Mouse (Mus musculus) bone marrow, adult 2 months (tissue): Measurements from ENCODE around the gene Hmbs. TPM values are rescaled to one million over a fixed set of nuclear protein-coding genes. Genes with fewer than 3 reads are reported as not detected.
"Not testable (repeated sequence)": the region's sequence is repeated elsewhere in the genome, so short reads cannot be mapped to it uniquely, and the experiment has no call there.

Experiments used
- H3K27ac ChIP-seq: fragments of 200-500 bp; 2 replicates; pipeline ENCODE4 v1.5.1; 2012; ENCODE audit warnings: low read depth, mild to moderate bottlenecking, control low read depth, inconsistent platforms, low read length; ENCODE audit not compliant: control insufficient read depth, poor library complexity, insufficient read depth
- H3K4me1 ChIP-seq: fragments of 200-500 bp; 2 replicates; pipeline ENCODE4 v1.6.1; 2011; ENCODE audit warnings: low read length; ENCODE audit not compliant: control insufficient read depth, insufficient read depth
- H3K4me3 ChIP-seq: fragments of 200-500 bp; replicated peaks from 2 replicates; pipeline ENCODE3; 2011; ENCODE audit warnings: mild to moderate bottlenecking, low read depth, low read length, control low read depth; ENCODE audit not compliant: control insufficient read depth
- CTCF ChIP-seq: fragments of 200-500 bp; IDR thresholded peaks from 2 replicates; pipeline ENCODE4 v1.5.1; 2011; ENCODE audit warnings: low read length, control low read depth; ENCODE audit not compliant: control insufficient read depth, insufficient read depth
- POLR2A ChIP-seq: fragments of 200-500 bp; IDR thresholded peaks from 2 replicates; pipeline ENCODE4 v1.6.1; 2011; ENCODE audit warnings: low read depth, mild to moderate bottlenecking, control low read depth, low read length, borderline replicate concordance; ENCODE audit not compliant: control insufficient read depth
- WGBS: fragments of 180-500 bp; shearing (Covaris S2); methylation state at CpG from one replicate; pipeline ENCODE4 v1.1.7; 2018; 5-methylcytosine and 5-hydroxymethylcytosine counted together
- polyA plus RNA-seq: library from polyadenylated mRNA; stranded (reverse); fragments of >200 nt; gene quantifications from 2 replicates; pipeline ENCODE4 v1.2.4, GENCODE M21; 2011; ENCODE audit warnings: low replicate concordance; ENCODE audit not compliant: missing spikeins, insufficient read depth, insufficient read length

The Hmbs gene
- polyA plus RNA-seq, 1 experiment, result 824 TPM

DNA sequence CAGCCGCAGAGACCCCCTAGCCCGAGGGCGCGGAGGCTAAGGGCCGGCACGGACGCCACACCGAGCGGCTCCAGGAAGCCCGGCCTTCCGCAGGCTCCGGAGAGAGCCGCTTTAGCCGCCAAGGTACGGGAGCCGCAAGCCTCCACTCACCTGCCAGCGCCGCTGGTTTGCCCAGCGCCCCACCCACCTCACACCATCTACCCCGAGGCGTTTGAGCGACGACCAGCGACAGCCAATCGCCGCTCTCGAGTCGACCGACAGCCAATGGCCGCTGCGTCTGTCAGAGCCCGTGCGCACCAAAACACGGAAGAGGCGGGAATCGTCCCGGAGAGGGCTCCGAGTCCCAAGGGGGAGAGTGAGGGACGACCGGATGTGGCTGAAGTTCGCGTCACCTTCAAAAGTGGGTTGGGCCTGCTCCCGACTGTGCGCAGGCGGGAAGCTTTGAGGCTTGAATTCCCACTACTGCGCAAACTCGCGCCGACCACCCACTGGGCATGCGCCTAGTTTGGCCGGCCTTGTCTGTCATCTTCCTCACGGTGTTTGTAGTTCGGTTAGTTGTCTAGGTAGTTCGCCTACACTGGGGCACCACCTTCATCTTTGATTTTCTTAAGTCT is 38.5 kb downstream of the Hmbs start, which contains the start of gene Hinfp:
Gene Hinfp (minus strand): TSS at position 206 of the 614 bp plus-strand sequence.
- Histone ChIP-seq H3K4me1 (no peaks in the 10 kb centered on the region), H3K27ac (peak within 1 kb of the TSS; percentile 86), H3K4me3 (peak within 1 kb of the TSS; percentile 94)
- TF ChIP-seq POLR2A (peak; percentile 87; the same call in 1 of the 2 replicates), CTCF (no peak)
- WGBS, result under 1% methylated on average over 54 of the region's 54 CpGs

DNA sequence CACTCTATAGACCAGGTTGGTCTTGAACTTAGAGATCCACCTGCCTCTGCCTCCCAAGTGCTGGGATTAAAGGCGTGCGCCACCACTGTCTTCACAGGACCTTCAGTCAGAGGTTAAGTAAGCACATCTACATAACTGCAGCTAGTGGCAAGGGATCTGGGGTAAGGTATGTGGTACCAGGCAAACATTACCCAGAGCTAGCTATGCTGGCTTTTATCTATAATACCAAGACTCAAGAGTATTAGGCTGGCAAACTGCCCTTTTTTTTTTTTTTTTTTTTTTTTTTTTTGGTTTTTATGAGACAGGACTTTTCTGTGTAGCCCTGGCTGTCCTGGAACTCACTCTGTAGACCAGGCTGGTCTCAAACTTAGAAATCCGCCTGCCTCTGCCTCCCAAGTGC is 44.0 kb downstream of the Hmbs start:
- WGBS, result 77% methylated on average over 3 of the region's 3 CpGs

DNA sequence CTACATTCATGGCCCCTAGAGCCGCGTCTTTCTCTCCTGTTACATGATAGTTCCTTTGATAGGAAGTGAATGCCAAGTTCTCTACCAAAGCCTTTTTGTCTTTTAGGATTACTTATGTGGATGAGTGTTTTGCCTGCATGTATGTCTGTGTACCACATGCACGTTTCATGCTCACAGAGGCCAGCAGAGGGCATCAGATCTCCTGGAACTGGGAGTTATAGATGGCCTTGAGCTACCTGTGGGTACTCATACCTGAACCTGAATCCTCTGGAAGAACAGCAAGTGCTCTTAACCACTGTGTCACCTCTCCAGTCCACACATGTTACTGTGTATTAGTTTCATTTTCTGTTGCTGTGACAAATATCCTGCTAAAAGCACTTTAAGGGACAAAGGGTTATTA is 51.5 kb downstream of the Hmbs start:
- Histone ChIP-seq H3K4me3 (no peak overlapping the region), H3K4me1 (no peaks in the 10 kb centered on the region; the same call in 1 of the 2 replicates), H3K27ac (no peak overlapping the region)
- TF ChIP-seq POLR2A, result no peak
- peak; percentile 76 for TF ChIP-seq CTCF
- WGBS, result 68% methylated on average over 3 of the region's 3 CpGs

More for the DNA sequence above, 44.0 kb downstream of the Hmbs start:
- H3K27ac ChIP-seq, H3K4me3 ChIP-seq, H3K4me1 ChIP-seq: not testable (repeated sequence)

DNA sequence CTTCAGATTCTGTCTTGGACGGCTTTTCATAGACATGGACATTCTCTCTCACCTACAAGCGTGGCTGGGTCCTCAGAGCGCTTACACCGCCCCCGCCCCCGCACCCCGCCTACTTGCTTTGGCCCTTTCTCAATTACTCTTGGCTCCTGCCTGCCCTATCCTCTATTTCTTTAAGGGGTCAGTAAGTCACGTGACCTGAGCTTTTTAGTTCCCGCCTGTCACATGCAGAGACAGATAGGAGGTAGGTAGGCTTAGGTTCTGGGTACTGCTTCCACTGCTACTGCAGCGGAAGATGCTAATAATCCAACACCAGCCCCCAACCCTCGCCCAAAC is 55.1 kb downstream of the Hmbs start:
- no peaks in the 10 kb centered on the region; the same call in 1 of the 2 replicates for H3K4me1 ChIP-seq
- WGBS, result 34% methylated on average over 11 of the region's 11 CpGs
- TF ChIP-seq CTCF (no peak), POLR2A (no peak)
- no peak overlapping the region for H3K4me3 ChIP-seq
- H3K27ac ChIP-seq, result peak overlapping the region; percentile 61

DNA sequence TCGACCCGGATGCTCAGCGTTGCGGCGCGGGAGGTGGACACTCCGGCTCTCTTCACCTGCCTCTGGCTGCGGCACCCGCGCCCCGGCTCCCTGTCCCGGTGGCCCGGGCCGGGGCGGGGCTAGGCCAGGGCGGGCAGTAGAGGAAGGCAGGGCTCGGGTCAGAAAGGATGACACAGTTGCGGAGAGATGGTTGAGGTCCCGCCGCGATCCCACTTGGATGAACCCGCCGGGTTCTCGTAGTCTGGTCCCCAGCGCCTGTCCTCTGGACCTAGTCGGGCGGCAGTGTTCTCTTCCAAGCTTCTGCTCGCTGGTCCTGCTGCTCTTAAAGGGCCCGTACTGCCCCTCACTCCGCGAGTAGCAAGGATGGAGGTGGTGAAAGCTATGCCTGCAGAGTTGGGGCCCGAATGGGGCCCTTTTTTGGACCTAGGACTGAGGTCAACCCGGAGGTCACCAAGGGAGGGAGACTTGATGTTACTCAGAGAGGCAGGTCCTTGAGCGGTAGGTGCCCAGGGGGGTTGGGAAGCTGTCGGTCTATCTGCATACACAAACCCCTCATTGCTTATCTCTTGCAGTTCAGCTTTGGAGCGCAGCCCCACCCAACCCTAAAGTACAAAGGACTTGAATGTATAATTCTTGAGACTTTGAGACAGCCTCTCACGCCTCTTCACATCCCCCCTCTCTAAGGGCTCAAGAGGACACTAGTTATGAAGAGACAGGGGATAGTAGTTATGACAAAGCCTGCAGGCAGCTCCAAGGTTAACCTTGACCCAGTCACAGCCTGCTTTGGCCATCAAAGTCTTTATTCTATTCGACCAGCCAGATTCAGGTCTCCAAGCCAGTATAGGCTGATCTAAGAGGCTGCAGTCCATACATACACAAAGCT is 55.7 kb downstream of the Hmbs start, which contains the start of gene Abcg4:
Gene Abcg4 (minus strand): TSS at position 540 of the 883 bp plus-strand sequence.
- TF ChIP-seq POLR2A (peak; percentile 46; the same call in 1 of the 2 replicates), CTCF (no peak)
- Histone ChIP-seq H3K4me3 (peak within 1 kb of the TSS; percentile 87), H3K4me1 (no peaks in the 10 kb centered on the region; the same call in 1 of the 2 replicates), H3K27ac (peak within 1 kb of the TSS; percentile 71)
- WGBS, result 3% methylated on average over 38 of the region's 38 CpGs

DNA sequence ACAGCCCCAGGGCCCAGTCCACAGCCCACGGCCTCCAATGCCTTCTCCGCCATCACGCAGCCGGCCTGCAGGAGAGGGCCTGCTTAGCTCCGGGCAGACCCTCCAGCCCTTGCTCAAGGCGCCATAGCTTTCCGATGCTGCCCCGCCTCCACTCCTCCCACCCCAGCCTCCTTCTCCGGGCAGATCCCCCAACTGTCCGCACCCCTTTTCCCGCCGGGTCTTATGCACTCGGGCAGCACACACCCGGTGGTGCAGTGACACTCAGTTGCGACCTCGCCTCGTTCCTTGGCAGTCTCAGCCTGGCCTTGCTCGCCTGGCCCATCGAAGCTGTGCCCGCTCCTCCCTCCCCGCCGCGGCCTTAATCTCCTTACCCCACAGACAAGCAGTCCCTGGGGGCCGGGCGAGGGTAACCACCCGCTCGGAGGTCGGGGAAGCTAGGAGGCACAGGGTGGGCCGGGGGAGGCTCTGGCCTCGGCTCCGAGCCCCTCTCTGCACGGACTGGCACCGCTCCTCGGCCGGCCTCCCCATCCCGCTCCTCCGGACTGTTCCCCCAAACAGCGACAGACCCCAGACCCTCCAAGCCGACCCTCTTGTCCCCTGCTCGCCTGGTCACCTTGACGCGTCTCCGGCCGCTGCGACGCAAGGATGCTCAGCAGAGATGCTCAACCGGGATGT is 56.5 kb downstream of the Hmbs start:
- WGBS, result 3% methylated on average over 47 of the region's 47 CpGs
- Histone ChIP-seq H3K4me1 (no peaks in the 10 kb centered on the region; the same call in 1 of the 2 replicates), H3K4me3 (peak overlapping the region; percentile 87), H3K27ac (peak overlapping the region; percentile 71)
- TF ChIP-seq CTCF (no peak), POLR2A (peak; percentile 64; the same call in 1 of the 2 replicates)

DNA sequence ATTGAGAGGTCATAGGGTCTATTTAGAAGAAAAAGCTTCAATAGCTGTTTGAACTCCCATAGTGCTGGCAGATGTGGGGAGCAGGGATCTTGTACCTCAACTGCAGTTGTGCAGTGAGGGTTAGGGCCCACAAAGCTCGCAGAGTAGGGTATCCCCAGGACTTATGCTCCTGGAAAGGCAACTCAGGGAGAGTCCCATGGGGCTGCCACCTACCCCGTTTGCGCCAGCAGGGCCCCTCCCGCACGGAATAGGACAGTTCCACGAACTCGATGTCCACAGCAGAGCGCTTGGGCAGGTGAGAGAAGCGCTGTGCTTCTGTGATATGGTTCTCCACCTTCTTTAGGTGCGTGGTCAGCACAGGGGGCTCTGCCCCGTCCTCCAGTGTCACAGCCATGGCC is 57.0 kb downstream of the Hmbs start:
- TF ChIP-seq CTCF, result no peak
- TF ChIP-seq POLR2A, result no peak
- Histone ChIP-seq H3K27ac (peak overlapping the region; percentile 71), H3K4me3 (peak overlapping the region; percentile 87), H3K4me1 (no peaks in the 10 kb centered on the region; the same call in 1 of the 2 replicates)
- 10% methylated on average over 11 of the region's 11 CpGs for WGBS

Other genes starting within 250 kb of the Hmbs start
- 0.95 TPM in 1 of 2 replicates, not detected in the other for gene Mfrp, start 242.5 kb downstream of the Hmbs start, polyA plus RNA-seq
- 3.3 TPM in 1 of 2 replicates, not detected in the other for gene C1qtnf5, start 237.0 kb downstream of the Hmbs start, polyA plus RNA-seq
- not detected in 2 replicates for gene Gm49380, start 230.7 kb downstream of the Hmbs start, polyA plus RNA-seq
- gene Rnf26, start 230.7 kb downstream of the Hmbs start, polyA plus RNA-seq, result 11.2 and 28.8 TPM in 2 replicates
- 3.5 and 6.3 TPM in 2 replicates for gene Mcam, start 209.8 kb downstream of the Hmbs start, polyA plus RNA-seq
- 24.3 and 50.5 TPM in 2 replicates for gene Cbl, start 110.2 kb downstream of the Hmbs start, polyA plus RNA-seq
- 1.4 TPM in 1 of 2 replicates, not detected in the other for gene Ccdc153, start 103.6 kb downstream of the Hmbs start, polyA plus RNA-seq
- gene Pdzd3, start 92.8 kb downstream of the Hmbs start, polyA plus RNA-seq, result 2.7 and 7.3 TPM in 2 replicates
- 11.6 and 25.0 TPM in 2 replicates for gene Nlrx1, start 75.6 kb downstream of the Hmbs start, polyA plus RNA-seq
- gene Abcg4, start 55.6 kb downstream of the Hmbs start, polyA plus RNA-seq, result 45.0 and 74.1 TPM in 2 replicates
- gene Hinfp, start 38.6 kb downstream of the Hmbs start, polyA plus RNA-seq, result 9.1 and 21.6 TPM in 2 replicates
- gene C2cd2l, start 23.9 kb downstream of the Hmbs start, polyA plus RNA-seq, result 14.6 and 17.5 TPM in 2 replicates
- gene Dpagt1, start 18.2 kb downstream of the Hmbs start, polyA plus RNA-seq, result 11.2 and 30.7 TPM in 2 replicates
- 184 and 201 TPM in 2 replicates for gene H2afx, start 9.5 kb downstream of the Hmbs start, polyA plus RNA-seq
- gene Vps11, start 17.4 kb upstream of the Hmbs start, polyA plus RNA-seq, result 17.2 and 29.6 TPM in 2 replicates
- gene Hyou1, start 35.3 kb upstream of the Hmbs start, polyA plus RNA-seq, result 13.5 and 34.2 TPM in 2 replicates
- 9.8 and 16.9 TPM in 2 replicates for gene Slc37a4, start 52.6 kb upstream of the Hmbs start, polyA plus RNA-seq
- gene Rps25, start 62.9 kb upstream of the Hmbs start, polyA plus RNA-seq, result 1,039 and 1,790 TPM in 2 replicates
- 36.9 and 50.1 TPM in 2 replicates for gene Trappc4, start 63.4 kb upstream of the Hmbs start, polyA plus RNA-seq
- 22.1 and 68.9 TPM in 2 replicates for gene Ccdc84, start 74.3 kb upstream of the Hmbs start, polyA plus RNA-seq
- gene Foxr1, start 96.9 kb upstream of the Hmbs start, polyA plus RNA-seq, result not detected in 2 replicates
- not detected in 2 replicates for gene Upk2, start 110.7 kb upstream of the Hmbs start, polyA plus RNA-seq
- 9.0 and 15.6 TPM in 2 replicates for gene Bcl9l, start 138.6 kb upstream of the Hmbs start, polyA plus RNA-seq
- gene Cxcr5, start 217.6 kb upstream of the Hmbs start, polyA plus RNA-seq, result 0.61 and 13.4 TPM in 2 replicates